Mouse (Mus musculus): ENCODE measurements around the gene Hook2.

The Hook2 gene

DNA sequence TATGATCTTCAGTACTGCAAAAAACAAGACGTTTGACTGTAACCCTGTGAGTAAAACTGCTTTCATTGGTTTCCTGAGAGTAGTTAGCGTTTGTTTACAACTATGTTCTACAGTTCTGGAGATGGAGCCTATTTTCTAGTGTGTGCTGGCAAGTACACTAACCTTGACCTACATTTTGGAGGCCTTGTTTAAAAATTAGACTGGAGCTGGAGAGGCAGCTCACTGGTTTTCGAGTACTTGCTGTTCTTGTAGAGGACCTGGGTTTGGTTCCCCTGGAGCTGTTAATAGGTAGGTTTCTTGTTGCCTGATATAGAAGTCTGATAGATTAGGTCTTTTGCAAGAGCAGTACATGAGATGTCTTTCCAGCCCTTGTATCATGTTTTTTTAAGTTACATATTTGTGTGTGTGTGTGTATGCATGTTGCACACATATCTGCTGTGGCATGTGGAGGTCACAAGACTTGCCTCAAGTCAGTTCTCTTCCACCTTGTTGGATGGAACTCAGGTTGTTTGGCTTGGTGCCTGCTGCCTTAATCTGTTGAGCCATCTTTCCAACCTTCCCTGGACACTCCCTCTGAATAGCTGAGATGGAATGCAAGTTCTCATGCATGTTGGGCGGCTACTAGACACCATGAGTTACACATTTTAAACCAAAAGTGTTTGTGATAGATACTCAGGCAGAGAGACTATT, 42.4 kb downstream of the Hook2 start:
- no peak for DNase-seq (ENCODE audit: low read depth, low spot score)

- DNase-seq (ENCODE audit: low read depth, low spot score) = no peak
Measured at GRCm38 (mm10) chr8:85033867-85034266, 43.5 kb downstream of the Hook2 start.

DNA sequence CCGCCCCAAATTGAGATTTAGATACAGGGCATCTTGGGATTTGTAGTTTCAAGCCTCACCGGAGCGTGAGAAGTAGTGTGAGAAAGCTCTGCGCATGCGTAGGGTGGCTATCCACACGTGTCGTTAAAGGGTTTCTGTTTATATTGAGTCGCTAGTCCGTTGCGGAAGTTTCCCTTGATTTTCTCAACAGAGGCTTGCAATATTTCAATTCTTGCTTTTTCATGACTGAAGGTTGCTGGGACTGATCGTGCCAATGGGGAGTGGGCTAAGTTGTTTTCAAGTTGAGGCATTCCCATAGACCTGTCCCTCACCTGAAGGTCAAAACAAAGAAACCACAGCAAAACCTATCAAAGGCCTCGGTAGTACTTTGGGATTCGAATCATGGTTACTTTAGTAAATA, 44.4 kb downstream of the Hook2 start:
- DNase-seq (ENCODE audit: low read depth, low spot score) = no peak

- no peak for DNase-seq (ENCODE audit: low read depth, low spot score)
Measured at GRCm38 (mm10) chr8:85035165-85035727, 44.8 kb downstream of the Hook2 start.

GRCm38 (mm10) chr8:85035728-85036310, 45.4 kb downstream of the Hook2 start:
- DNase-seq (ENCODE audit: low read depth, low spot score) = no peak

GRCm38 (mm10) chr8:85036381-85036717, 45.9 kb downstream of the Hook2 start:
- DNase-seq (ENCODE audit: low read depth, low spot score) = no peak

DNA sequence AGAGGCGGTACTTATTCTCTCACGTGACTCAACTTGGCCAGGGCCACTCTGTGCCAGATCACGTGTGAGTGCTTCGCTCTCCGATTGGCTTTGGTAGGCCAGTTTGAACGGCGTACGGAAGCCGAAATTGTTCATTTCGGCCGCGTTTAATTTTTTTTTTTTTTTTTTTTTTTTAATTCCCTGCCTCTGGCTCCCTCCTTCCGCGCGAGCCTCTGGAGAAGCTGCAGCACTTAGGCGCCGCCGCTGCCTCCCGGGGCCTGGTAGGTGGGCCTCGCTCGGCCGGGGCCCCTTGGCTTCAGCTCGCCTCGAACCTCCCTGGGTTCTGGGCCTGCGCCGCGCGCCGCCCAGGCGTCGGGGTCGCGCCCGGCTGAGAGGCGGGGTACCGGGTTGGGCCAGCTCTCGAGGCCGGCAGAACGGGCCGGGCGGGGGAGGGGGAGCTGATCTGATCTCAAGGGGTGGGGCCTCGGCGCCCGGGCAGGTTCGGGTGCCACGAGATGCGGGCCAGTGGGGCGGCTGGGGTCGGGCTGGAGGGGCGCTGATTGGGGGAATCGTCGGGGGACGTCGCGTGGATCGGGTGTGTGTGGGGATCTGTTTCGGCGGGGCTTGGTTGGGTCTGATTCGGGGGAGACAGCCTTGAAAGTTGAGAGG, 46.4 kb downstream of the Hook2 start, which contains the start of gene Tnpo2:
Tnpo2 (plus strand) TSS at position 198 of the 648 bp plus-strand sequence.
- DNase-seq (ENCODE audit: low read depth, low spot score) = peak; percentile 91

GRCm38 (mm10) chr8:85037366-85037680, 46.9 kb downstream of the Hook2 start:
- no peak for DNase-seq (ENCODE audit: low read depth, low spot score)

GRCm38 (mm10) chr8:85037681-85038531, 47.5 kb downstream of the Hook2 start:
- DNase-seq (ENCODE audit: low read depth, low spot score) = no peak

DNA sequence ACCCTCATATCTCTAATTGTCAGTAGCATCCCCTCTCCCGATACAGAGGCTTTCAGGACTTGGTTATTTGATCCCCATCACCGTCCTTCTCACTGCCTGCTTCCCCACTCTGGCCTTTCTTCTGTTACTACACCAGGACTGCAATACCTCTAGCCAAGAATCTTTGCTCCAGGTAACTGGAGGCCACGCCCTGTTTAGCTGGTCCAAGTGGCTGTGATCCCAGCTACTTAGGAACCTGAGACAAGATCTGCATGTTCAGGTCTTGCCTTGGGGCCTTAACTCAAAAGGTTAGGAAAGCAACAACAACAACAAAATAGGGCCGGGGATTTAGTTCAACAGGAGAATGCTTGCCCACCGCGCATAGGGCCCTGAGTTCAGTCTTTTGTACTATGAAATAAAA, 53.2 kb downstream of the Hook2 start:
- no peak for DNase-seq (ENCODE audit: low read depth, low spot score)
